Mouse (Mus musculus): ENCODE measurements around the gene Qrsl1. TPM values are rescaled to one million over a fixed set of nuclear protein-coding genes. Genes with fewer than 3 reads are reported as not detected.

The Qrsl1 gene
- polyA plus RNA-seq, 1 experiment from 2014 or later: 26.1 TPM

Other genes starting within 250 kb of the Qrsl1 start
- 16.0 and 16.4 TPM in 2 replicates for gene Rtn4ip1, start 62 bp upstream of the Qrsl1 start, polyA plus RNA-seq (2015; fragmentation: Nextera tagmentation; extraction: Ambion mirVana)
- 0.16 and 0.22 TPM in 2 replicates for gene Crybg1, start 247.1 kb upstream of the Qrsl1 start, polyA plus RNA-seq (2015; fragmentation: Nextera tagmentation; extraction: Ambion mirVana)

Measured in hindbrain, embryonic 16.5 days (tissue).